Mouse (Mus musculus): ENCODE data around the gene Gm36210. TPM values are rescaled to one million over a fixed set of nuclear protein-coding genes. Genes with fewer than 3 reads are reported as not detected.

Gm36210 gene
- total and polyA plus RNA-seq, 2 experiments from 2014 or later = 0.30 to 0.31 TPM

GRCm38 (mm10) chr7:4919971-4920370, 13.7 kb upstream of the Gm36210 start:
- H3K4me1 ChIP-seq (ENCODE audit: insufficient read depth, low read length) = peaks cover 35% of the 10 kb centered on the region
- no peak for ATAC-seq

GRCm38 (mm10) chr7:4919096-4919495, 12.8 kb upstream of the Gm36210 start:
- ATAC-seq = no peak
- Histone ChIP-seq H3K27me3 (ENCODE audit: insufficient read depth, low read length) (no peaks in the 10 kb centered on the region), H3K36me3 (ENCODE audit: insufficient read depth, low read length) (peaks cover 28% of the 10 kb centered on the region; the same call in 1 of the 2 replicates), H3K9me3 (ENCODE audit: low read length) (no peaks in the 10 kb centered on the region), H3K4me3 (ENCODE audit: low read length) (no peak overlapping the region), H3K9ac (replicated peaks; ENCODE audit: low read length) (no peak overlapping the region), H3K4me1 (ENCODE audit: insufficient read depth, low read length) (peaks cover 32% of the 10 kb centered on the region), H3K4me2 (ENCODE audit: low read depth, low read length) (no peak overlapping the region), H3K27ac (no peak overlapping the region)
- TF ChIP-seq CTCF (IDR thresholded peaks at IDR 0.05; ENCODE audit: low read depth) = no peak
- whole genome bisulfite sequencing = 92% methylated on average over 20 of the region's 21 CpGs
- no peak for DNase-seq (ENCODE audit: low spot score)

More at GRCm38 (mm10) chr7:4919971-4920370, 13.7 kb upstream of the Gm36210 start:
- no peak overlapping the region for H3K4me3 ChIP-seq (ENCODE audit: low read length)
- H3K27me3 ChIP-seq (ENCODE audit: insufficient read depth, low read length) = no peaks in the 10 kb centered on the region
- no peaks in the 10 kb centered on the region for H3K9me3 ChIP-seq (ENCODE audit: low read length)
- H3K9ac ChIP-seq (replicated peaks; ENCODE audit: low read length) = no peak overlapping the region
- H3K36me3 ChIP-seq (ENCODE audit: insufficient read depth, low read length) = peaks cover 28% of the 10 kb centered on the region; the same call in 1 of the 2 replicates
- no peak for TF ChIP-seq CTCF (IDR thresholded peaks at IDR 0.05; ENCODE audit: low read depth)
- DNase-seq (ENCODE audit: low spot score) = no peak
- H3K4me2 ChIP-seq (ENCODE audit: low read depth, low read length) = no peak overlapping the region
- WGBS = 91% methylated on average over 21 of the region's 21 CpGs
- no peak overlapping the region for H3K27ac ChIP-seq

GRCm38 (mm10) chr7:4918681-4919080, 12.4 kb upstream of the Gm36210 start:
- DNase-seq (ENCODE audit: low spot score) = no peak
- ATAC-seq = no peak
- H3K4me3 ChIP-seq (ENCODE audit: low read length) = no peak overlapping the region
- H3K27me3 ChIP-seq (ENCODE audit: insufficient read depth, low read length) = no peaks in the 10 kb centered on the region
- H3K4me1 ChIP-seq (ENCODE audit: insufficient read depth, low read length) = peaks cover 27% of the 10 kb centered on the region
- WGBS = 93% methylated on average over 15 of the region's 15 CpGs
- no peak overlapping the region for H3K4me2 ChIP-seq (ENCODE audit: low read depth, low read length)
- no peak overlapping the region for H3K9ac ChIP-seq (replicated peaks; ENCODE audit: low read length)
- H3K36me3 ChIP-seq (ENCODE audit: insufficient read depth, low read length) = peaks cover 28% of the 10 kb centered on the region; the same call in 1 of the 2 replicates
- H3K9me3 ChIP-seq (ENCODE audit: low read length) = no peaks in the 10 kb centered on the region
- no peak for TF ChIP-seq CTCF (IDR thresholded peaks at IDR 0.05; ENCODE audit: low read depth)
- no peak overlapping the region for H3K27ac ChIP-seq

GRCm38 (mm10) chr7:4917494-4917893, 11.2 kb upstream of the Gm36210 start:
- no peak for ATAC-seq
- H3K4me3 ChIP-seq (ENCODE audit: low read length) = no peak overlapping the region
- 93% methylated on average over 2 of the region's 2 CpGs for WGBS
- H3K9me3 ChIP-seq (ENCODE audit: low read length) = no peaks in the 10 kb centered on the region
- DNase-seq (ENCODE audit: low spot score) = no peak
- H3K36me3 ChIP-seq (ENCODE audit: insufficient read depth, low read length) = peaks cover 28% of the 10 kb centered on the region; the same call in 1 of the 2 replicates
- H3K4me1 ChIP-seq (ENCODE audit: insufficient read depth, low read length) = peaks cover 19% of the 10 kb centered on the region
- no peak for TF ChIP-seq CTCF (IDR thresholded peaks at IDR 0.05; ENCODE audit: low read depth)
- H3K9ac ChIP-seq (replicated peaks; ENCODE audit: low read length) = no peak overlapping the region
- no peaks in the 10 kb centered on the region for H3K27me3 ChIP-seq (ENCODE audit: insufficient read depth, low read length)
- H3K27ac ChIP-seq = no peak overlapping the region
- no peak overlapping the region for H3K4me2 ChIP-seq (ENCODE audit: low read depth, low read length)

- ATAC-seq = peak; percentile 48
- Histone ChIP-seq H3K4me2 (ENCODE audit: low read depth, low read length) (peak overlapping the region; percentile 78), H3K27me3 (ENCODE audit: insufficient read depth, low read length) (no peaks in the 10 kb centered on the region), H3K36me3 (ENCODE audit: insufficient read depth, low read length) (peaks cover 27% of the 10 kb centered on the region; the same call in 1 of the 2 replicates), H3K9me3 (ENCODE audit: low read length) (no peaks in the 10 kb centered on the region), H3K27ac (peak overlapping the region; percentile 98), H3K4me3 (ENCODE audit: low read length) (peak overlapping the region; percentile 80), H3K9ac (replicated peaks; ENCODE audit: low read length) (peak overlapping the region; percentile 82), H3K4me1 (ENCODE audit: insufficient read depth, low read length) (peaks cover 10% of the 10 kb centered on the region)
- TF ChIP-seq CTCF (IDR thresholded peaks at IDR 0.05; ENCODE audit: low read depth) = no peak
- peak; percentile 62 for DNase-seq (ENCODE audit: low spot score)
- WGBS = 12% methylated on average over 14 of the region's 14 CpGs
These were observed 9.5 kb upstream of the Gm36210 start for GRCm38 (mm10) chr7:4915669-4916416.

GRCm38 (mm10) chr7:4915007-4915665, 8.8 kb upstream of the Gm36210 start, which contains the start of gene Zfp628:
Zfp628 (plus strand) TSS chr7:4915217.
- Histone ChIP-seq H3K4me1 (ENCODE audit: insufficient read depth, low read length) (peaks cover 10% of the 10 kb centered on the region), H3K4me3 (ENCODE audit: low read length) (peak within 1 kb of the TSS; percentile 80), H3K9me3 (ENCODE audit: low read length) (no peaks in the 10 kb centered on the region), H3K27me3 (ENCODE audit: insufficient read depth, low read length) (no peaks in the 10 kb centered on the region), H3K4me2 (ENCODE audit: low read depth, low read length) (peak within 1 kb of the TSS; percentile 78), H3K9ac (replicated peaks; ENCODE audit: low read length) (peak within 1 kb of the TSS; percentile 82), H3K36me3 (ENCODE audit: insufficient read depth, low read length) (peaks cover 20% of the 10 kb centered on the region; the same call in 1 of the 2 replicates), H3K27ac (peak within 1 kb of the TSS; percentile 98)
- no peak for TF ChIP-seq CTCF (IDR thresholded peaks at IDR 0.05; ENCODE audit: low read depth)
- peak; percentile 92 for ATAC-seq
- WGBS = under 1% methylated on average over 43 of the region's 56 CpGs
- DNase-seq (ENCODE audit: low spot score) = peak; percentile 97

All from hindbrain, postnatal 0 days (tissue).